Mouse (Mus musculus): ENCODE results near the gene Nfkbie. TPM values are rescaled to one million over a fixed set of nuclear protein-coding genes. Genes with fewer than 3 reads are reported as not detected.

The Nfkbie gene
- total and polyA plus RNA-seq, 3 experiments = 78.7 to 136 (median 90.0) TPM

GRCm38 (mm10) chr17:45566031-45566359, 10.5 kb downstream of the Nfkbie start:
- Histone ChIP-seq H3K4me1 (ENCODE audit: control insufficient read depth in 1 of 2, insufficient read depth in 2 of 2) (peaks cover 43 to 77% of the 10 kb centered on the region in 2 experiments), H3K4me2 (ENCODE audit: insufficient read depth, low read depth, poor library complexity, severe bottlenecking) (peak overlapping the region; percentile 83), H3K9ac (ENCODE audit: insufficient read depth, low read depth) (peak overlapping the region; percentile 89; the same call in 1 of the 2 replicates), H3K36me3 (replicated peaks in 1 of 2; ENCODE audit: control insufficient read depth in 1 of 2, insufficient read depth in 1 of 2, low read length in 1 of 2) (peaks cover 63 to 74% of the 10 kb centered on the region in 2 experiments), H3K9me3 (replicated peaks; ENCODE audit: low read length) (no peaks in the 10 kb centered on the region), H3K4me3 (replicated peaks in 1 of 3; ENCODE audit: low read depth in 2 of 3, low read length in 2 of 3, poor library complexity in 1 of 3) (peak overlapping the region in 2 of 3 experiments; percentile 7 to 75), H3K27ac (ENCODE audit: insufficient read depth, low read depth) (peak overlapping the region; percentile 61), H3K79me2 (replicated peaks; ENCODE audit: control insufficient read depth, extremely low read depth, insufficient read depth, poor library complexity, severe bottlenecking) (peaks cover 42% of the 10 kb centered on the region), H3K27me3 (replicated peaks) (no peaks in the 10 kb centered on the region)
- TF ChIP-seq ZMIZ1 (IDR thresholded peaks at IDR 0.05; ENCODE audit: low read depth, low read length) = peak; percentile 53; the same call in 1 of the 2 replicates
- TF ChIP-seq KAT2A (IDR thresholded peaks at IDR 0.05; ENCODE audit: insufficient replicate concordance, low read length) = no peak
- TF ChIP-seq SIN3A (IDR thresholded peaks at IDR 0.05; ENCODE audit: low read length) = peak; percentile 51
- DNase-seq (ENCODE audit: extremely low read depth) = no peak
- in situ Hi-C loops (cut with MboI; ENCODE audit: low pct_ligation_motif_present, low pct_unique_long_range_greater_than_20kb, low sequenced_read_pairs) = no loop called here
- dilution Hi-C loops (cut with MboI; ENCODE audit: extremely low pct_ligation_motif_present, extremely low pct_unique_long_range_greater_than_20kb, low sequenced_read_pairs) = no loop called here

- Histone ChIP-seq H3K79me2 (replicated peaks; ENCODE audit: control insufficient read depth, extremely low read depth, insufficient read depth, poor library complexity, severe bottlenecking) (peaks cover 48% of the 10 kb centered on the region), H3K4me2 (ENCODE audit: insufficient read depth, low read depth, poor library complexity, severe bottlenecking) (0 out of 2 replicates have a peak overlapping the region, but pooled peaks have one; percentile 14), H3K9me3 (replicated peaks; ENCODE audit: low read length) (no peaks in the 10 kb centered on the region), H3K27ac (ENCODE audit: insufficient read depth, low read depth) (peak overlapping the region; percentile 61), H3K9ac (ENCODE audit: insufficient read depth, low read depth) (no peak overlapping the region; the same call in 1 of the 2 replicates), H3K4me1 (ENCODE audit: control insufficient read depth in 1 of 2, insufficient read depth in 2 of 2) (peaks cover 43 to 79% of the 10 kb centered on the region in 2 experiments), H3K27me3 (replicated peaks) (no peaks in the 10 kb centered on the region), H3K4me3 (replicated peaks in 1 of 3; ENCODE audit: low read depth in 2 of 3, low read length in 2 of 3, poor library complexity in 1 of 3) (peak overlapping the region in 2 of 3 experiments; percentile 7 to 24), H3K36me3 (replicated peaks in 1 of 2; ENCODE audit: control insufficient read depth in 1 of 2, insufficient read depth in 1 of 2, low read length in 1 of 2) (peaks cover 68 to 77% of the 10 kb centered on the region in 2 experiments)
- dilution Hi-C loops (cut with MboI; ENCODE audit: extremely low pct_ligation_motif_present, extremely low pct_unique_long_range_greater_than_20kb, low sequenced_read_pairs) = no loop called here
- in situ Hi-C loops (cut with MboI; ENCODE audit: low pct_ligation_motif_present, low pct_unique_long_range_greater_than_20kb, low sequenced_read_pairs) = no loop called here
- no peak for DNase-seq (ENCODE audit: extremely low read depth)
- TF ChIP-seq SMC3 (IDR thresholded peaks at IDR 0.05; ENCODE audit: low read depth, low read length) = peak; percentile 2; the same call in 1 of the 2 replicates
- TF ChIP-seq MAX (IDR thresholded peaks at IDR 0.05; ENCODE audit: low read length) = no peak; the same call in 1 of the 2 replicates
- no peak for TF ChIP-seq MYC (IDR thresholded peaks at IDR 0.05; ENCODE audit: low read depth, low read length)
- no peak for TF ChIP-seq MEF2A (IDR thresholded peaks at IDR 0.05; ENCODE audit: borderline replicate concordance, low read depth, low read length)
- TF ChIP-seq UBTF (IDR thresholded peaks at IDR 0.05; ENCODE audit: low read depth, low read length) = 0 out of 2 replicates have a peak, but pooled peaks have one; percentile 21
- TF ChIP-seq IRF4 (IDR thresholded peaks at IDR 0.05; ENCODE audit: low read depth, low read length) = no peak
- TF ChIP-seq HCFC1 (IDR thresholded peaks at IDR 0.05; ENCODE audit: low read depth, low read length) = no peak
- no peak for TF ChIP-seq CHD1 (IDR thresholded peaks at IDR 0.05; ENCODE audit: low read depth, low read length)
- no peak for TF ChIP-seq BHLHE40 (IDR thresholded peaks at IDR 0.05; ENCODE audit: low read depth, low read length)
- TF ChIP-seq SIN3A (IDR thresholded peaks at IDR 0.05; ENCODE audit: low read length) = no peak
- TF ChIP-seq POLR2AphosphoS2 (IDR thresholded peaks at IDR 0.05; ENCODE audit: low read depth, low read length) = peak; percentile 97
- no peak; the same call in 1 of the 2 replicates for TF ChIP-seq ZKSCAN1 (IDR thresholded peaks at IDR 0.05; ENCODE audit: borderline replicate concordance, low read depth, low read length)
- TF ChIP-seq MXI1 (IDR thresholded peaks at IDR 0.05; ENCODE audit: low read depth, low read length) = no peak
- peak; percentile 68; the same call in 1 of the 2 replicates for TF ChIP-seq RCOR1 (conservative IDR thresholded peaks at IDR 0.05; ENCODE audit: low read depth, low read length)
- TF ChIP-seq MAFK (IDR thresholded peaks at IDR 0.05; ENCODE audit: insufficient replicate concordance, low read length) = 0 out of 2 replicates have a peak, but pooled peaks have one; percentile 7
- TF ChIP-seq POLR2A (IDR thresholded peaks at IDR 0.05; ENCODE audit: low read depth, low read length) = peak; percentile 13; the same call in 1 of the 2 replicates
- no peak; the same call in 1 of the 2 replicates for TF ChIP-seq ETS1 (conservative IDR thresholded peaks at IDR 0.05; ENCODE audit: low read depth, low read length)
- no peak for TF ChIP-seq RAD21 (IDR thresholded peaks at IDR 0.05; ENCODE audit: low read depth, low read length)
- TF ChIP-seq ELF1 (IDR thresholded peaks at IDR 0.05; ENCODE audit: low read depth, low read length) = peak; percentile 42; the same call in 1 of the 2 replicates
- TF ChIP-seq NELFE (IDR thresholded peaks at IDR 0.05; ENCODE audit: low read depth, low read length) = peak; percentile 17; the same call in 1 of the 2 replicates
- TF ChIP-seq CHD2 (IDR thresholded peaks at IDR 0.05; ENCODE audit: low read length) = peak; percentile 28
- TF ChIP-seq PAX5 (IDR thresholded peaks at IDR 0.05; ENCODE audit: low read length) = no peak
- no peak for TF ChIP-seq JUN (IDR thresholded peaks at IDR 0.05; ENCODE audit: insufficient read depth, low read depth, low read length)
- TF ChIP-seq USF1 (IDR thresholded peaks at IDR 0.05; ENCODE audit: low read depth, low read length) = no peak
- TF ChIP-seq ZMIZ1 (IDR thresholded peaks at IDR 0.05; ENCODE audit: low read depth, low read length) = peak; percentile 45; the same call in 1 of the 2 replicates
- no peak; the same call in 1 of the 2 replicates for TF ChIP-seq MAZ (IDR thresholded peaks at IDR 0.05; ENCODE audit: low read depth, low read length)
- no peak for TF ChIP-seq E2F4 (IDR thresholded peaks at IDR 0.05; ENCODE audit: insufficient replicate concordance, low read depth, low read length)
These were observed 11.1 kb downstream of the Nfkbie start for GRCm38 (mm10) chr17:45566360-45567161.

All from CH12.LX (cell line).